Mouse (Mus musculus): ENCODE data around the gene Rab22a.

DNA sequence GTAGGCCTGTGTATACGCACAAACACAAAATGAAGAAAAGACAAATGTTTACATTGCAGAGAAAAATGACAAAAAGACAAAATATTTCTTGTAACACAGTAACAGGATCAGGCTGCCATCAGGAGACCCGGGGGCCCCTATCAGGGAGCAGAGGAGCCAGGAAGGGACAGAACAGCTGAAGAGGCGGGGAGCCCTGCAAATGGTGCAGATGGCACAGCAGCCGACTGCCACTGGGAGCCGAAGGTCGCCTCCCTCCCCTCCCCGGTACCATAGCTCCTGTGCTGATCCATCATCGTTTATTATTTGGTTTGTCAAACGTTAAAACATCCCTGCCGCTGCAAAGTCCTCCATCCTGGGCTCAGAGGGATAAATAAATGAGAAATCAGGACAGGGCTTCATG is 53.1 kb downstream of the Rab22a start:
- TF ChIP-seq CTCF (IDR thresholded peaks at IDR 0.05; ENCODE audit: low read depth) = no peak
- no peak for TF ChIP-seq EP300 (IDR thresholded peaks at IDR 0.05; ENCODE audit: low read depth)

Measured in heart, postnatal 0 days (tissue).